ENCODE assay signal across 50 mouse cellular contexts in the genomic region with DNA sequence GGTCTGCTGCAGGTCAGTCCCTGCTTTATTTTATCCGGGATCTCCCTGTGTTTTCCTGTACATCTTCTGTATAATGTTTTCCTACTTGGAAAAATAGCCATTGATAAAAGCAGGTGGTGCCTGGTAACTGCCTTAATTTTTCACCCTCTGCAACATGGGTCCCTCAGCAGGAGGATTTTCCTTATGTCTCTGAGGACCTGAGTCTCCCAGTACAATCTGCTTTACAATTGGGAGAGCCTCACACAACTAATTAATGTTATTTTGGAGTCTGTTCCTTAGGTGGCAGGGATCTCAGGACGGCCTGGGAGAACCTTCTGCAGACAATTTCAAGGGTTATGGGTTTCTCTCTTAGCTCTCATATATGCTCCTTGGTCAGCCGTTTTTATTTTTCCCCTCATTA. TPM values are rescaled to one million over a fixed set of nuclear protein-coding genes. Genes with fewer than 3 reads are reported as not detected.
"Had no signal": no experiment of that assay in that cellular context is flagged by ENCODE, and none has a peak within 500 bp of the region (broad histone marks: within the 10 kb centered on the region; RNA-seq: fewer than 3 reads in every experiment).

A gene (minus strand): TSS at position 101 of the 400 bp plus-strand sequence.

- H3K4me3 ChIP-seq: layer of hippocampus, adult 2 months had no signal

- DNase-seq: heart, postnatal 10 days; heart, postnatal 14 days; heart, postnatal 36 days; kidney, adult 11 months; kidney, adult 18-20 months; kidney, adult 2 months; kidney, adult 8-10 months; kidney, adult 9 months; kidney, postnatal 10 days; kidney, postnatal 14 days; kidney, postnatal 25 days; kidney, postnatal 36 days; kidney, postnatal 4 days; layer of hippocampus, adult 9-11 months; layer of hippocampus, postnatal 36 days had no signal

- H3K27ac ChIP-seq: heart, embryonic 10.5 days; heart, embryonic 13.5 days; heart, embryonic 15.5 days; hindbrain, embryonic 12.5 days; hindbrain, embryonic 13.5 days; hindbrain, embryonic 14.5 days; hindbrain, embryonic 15.5 days; hindbrain, postnatal 0 days; intestine, embryonic 15.5 days; kidney, embryonic 15.5 days; kidney, postnatal 0 days; layer of hippocampus, adult 2 months had no signal

- H3K9ac ChIP-seq: heart, embryonic 12.5 days; heart, embryonic 15.5 days; hindbrain, embryonic 12.5 days; intestine, embryonic 15.5 days; kidney, embryonic 15.5 days had no signal

- H3K36me3 ChIP-seq: heart, embryonic 10.5 days; heart, embryonic 12.5 days; heart, embryonic 13.5 days; heart, embryonic 15.5 days; hindbrain, embryonic 10.5 days; hindbrain, embryonic 12.5 days; hindbrain, embryonic 13.5 days; hindbrain, embryonic 15.5 days; intestine, embryonic 15.5 days; kidney, embryonic 15.5 days had no signal

- H3K9me3 ChIP-seq: heart, embryonic 10.5 days; heart, embryonic 15.5 days; hindbrain, embryonic 12.5 days; hindbrain, embryonic 15.5 days; intestine, embryonic 15.5 days; kidney, embryonic 15.5 days had no signal

- H3K4me1 ChIP-seq: intestine, embryonic 15.5 days; kidney, embryonic 15.5 days had no signal

- ATAC-seq: hindbrain, embryonic 16.5 days; hindbrain, postnatal 0 days; inflammation-experienced regulatory T-cells, adult 6 months; intestine, embryonic 15.5 days; intestine, embryonic 16.5 days; intestine, postnatal 0 days had no signal

RNA-seq across cellular contexts. Expression of the gene that starts here (rescaled TPM):
- total RNA-seq: heart, postnatal 10 days; heart, postnatal 14 days; heart, postnatal 25 days; heart, postnatal 36 days; hematopoietic stem cell, adult 5-6 weeks; layer of hippocampus, adult 18-20 months; layer of hippocampus, adult 2 months; layer of hippocampus, adult 8-10 months; layer of hippocampus, postnatal 10 days; layer of hippocampus, postnatal 14 days; layer of hippocampus, postnatal 25 days; layer of hippocampus, postnatal 36 days; left cerebral cortex, adult 18-20 months had no signal
- polyA plus RNA-seq: heart, embryonic 10.5 days; heart, embryonic 11.5 days; heart, embryonic 12.5 days; heart, embryonic 13.5 days; heart, embryonic 14.5 days; heart, embryonic 15.5 days; heart, embryonic 16.5 days; heart, postnatal 0 days; hindbrain, embryonic 10.5 days; hindbrain, embryonic 11.5 days; hindbrain, embryonic 12.5 days; hindbrain, embryonic 13.5 days; hindbrain, embryonic 14.5 days; hindbrain, embryonic 15.5 days; hindbrain, embryonic 16.5 days; inflammation-experienced regulatory T-cells, adult 6 months; intestine, embryonic 14.5 days; intestine, embryonic 15.5 days; intestine, embryonic 16.5 days; intestine, postnatal 0 days; kidney, adult 2 months; kidney, embryonic 14.5 days; kidney, embryonic 15.5 days; kidney, embryonic 16.5 days; kidney, postnatal 0 days; large intestine, adult 2 months had no signal
